Mouse (Mus musculus) T-helper 17 cell (primary cell): ENCODE measurements at regions not wholly inside any gene's neighbourhood (a gene's known extent, or its start where the extent isn't known, plus 50 kb on each side); places are given as distances from the start of the nearest gene placed in this dataset.
"Not testable (repeated sequence)": the region's sequence is repeated elsewhere in the genome, so short reads cannot be mapped to it uniquely, and the experiment has no call there.

Source experiments
- in situ Hi-C, 2 experiments: fragments of 300-600 bp; cut with MboI, MseI; formaldehyde crosslinking; loops; 1 replicate in 1 of 2; 2 replicates in 1 of 2; pipeline ENCODE4 v1.15.1; 2025; ENCODE audit warnings: high pct_unique_total_duplicates in 2 of 2

- in situ Hi-C loops, result not testable (repeated sequence)
Measured at GRCm38 (mm10) chr1:23316288-23316687, 81.3 kb downstream of the Ogfrl1 start.

- in situ Hi-C loops, result not testable (repeated sequence)
Measured at GRCm38 (mm10) chr1:23314863-23315262, 82.7 kb downstream of the Ogfrl1 start.

GRCm38 (mm10) chr1:23292718-23293117 lies 104.9 kb downstream of the Ogfrl1 start:
- in situ Hi-C loops, result loop anchor here in 1 of 2 experiments (25.0 kb wide), 1 partner anchor 680 kb away; no protein-coding TSS in a partner anchor

- in situ Hi-C loops, result loop anchor here in 1 of 2 experiments (25.0 kb wide), 1 partner anchor 674 kb away; no protein-coding TSS in a partner anchor
Measured at GRCm38 (mm10) chr1:23286741-23287140, 110.8 kb downstream of the Ogfrl1 start.

- in situ Hi-C loops, result loop anchor here in 1 of 2 experiments (25.0 kb wide), 1 partner anchor 671 kb away; no protein-coding TSS in a partner anchor
Measured at GRCm38 (mm10) chr1:23282870-23283219, 114.7 kb downstream of the Ogfrl1 start.

- in situ Hi-C loops, result loop anchor here in 1 of 2 experiments (25.0 kb wide), 1 partner anchor 670 kb away; no protein-coding TSS in a partner anchor
Measured at GRCm38 (mm10) chr1:23282215-23282869, 115.2 kb downstream of the Ogfrl1 start.

GRCm38 (mm10) chr1:23279827-23280226 lies 117.7 kb downstream of the Ogfrl1 start:
- in situ Hi-C loops, result loop anchor here in 1 of 2 experiments (25.0 kb wide), 1 partner anchor 668 kb away; no protein-coding TSS in a partner anchor

GRCm38 (mm10) chr1:23272077-23272476 lies 125.5 kb downstream of the Ogfrl1 start:
- in situ Hi-C loops, result no loop called here

- in situ Hi-C loops, result no loop called here
Measured at GRCm38 (mm10) chr1:23270910-23271822, 126.4 kb downstream of the Ogfrl1 start.

GRCm38 (mm10) chr1:23268062-23268461 lies 129.5 kb downstream of the Ogfrl1 start:
- in situ Hi-C loops, result no loop called here

- in situ Hi-C loops, result no loop called here
Measured at GRCm38 (mm10) chr1:23265556-23266232, 131.9 kb downstream of the Ogfrl1 start.

GRCm38 (mm10) chr1:23264251-23264650 lies 133.3 kb downstream of the Ogfrl1 start:
- in situ Hi-C loops, result no loop called here

GRCm38 (mm10) chr1:23263798-23264197 lies 133.8 kb downstream of the Ogfrl1 start:
- in situ Hi-C loops, result no loop called here

GRCm38 (mm10) chr1:23261652-23262051 lies 135.9 kb downstream of the Ogfrl1 start:
- in situ Hi-C loops, result no loop called here

GRCm38 (mm10) chr1:23257306-23257895 lies 140.2 kb downstream of the Ogfrl1 start:
- in situ Hi-C loops, result no loop called here

GRCm38 (mm10) chr1:23256630-23257001 lies 141.0 kb downstream of the Ogfrl1 start:
- in situ Hi-C loops, result no loop called here

GRCm38 (mm10) chr1:23255925-23256629 lies 141.5 kb downstream of the Ogfrl1 start:
- in situ Hi-C loops, result no loop called here

GRCm38 (mm10) chr1:23254235-23254634 lies 143.3 kb downstream of the Ogfrl1 start:
- in situ Hi-C loops, result no loop called here

GRCm38 (mm10) chr1:23231522-23231921 lies 129.5 kb upstream of the 4933415F23Rik start:
- in situ Hi-C loops, result no loop called here

GRCm38 (mm10) chr1:23228478-23228877 lies 126.4 kb upstream of the 4933415F23Rik start:
- in situ Hi-C loops, result no loop called here
